Mouse (Mus musculus) kidney, postnatal 14 days (tissue): ENCODE data around the gene 4930467E23Rik.
A peak's percentile ranks its signal among the peaks of the same experiment; 100 is the strongest.
"Not testable (repeated sequence)": the region's sequence is repeated elsewhere in the genome, so short reads cannot be mapped to it uniquely, and the experiment has no call there.

ENCODE experiments used
- DNase-seq: peaks from one replicate; pipeline ENCODE4 v3.0.0; 2022; ENCODE audit warnings: mixed read lengths

4930467E23Rik gene

GRCm38 (mm10) chr8:19711171-19711860 is 18.1 kb upstream of the 4930467E23Rik start:
- not testable (repeated sequence) for DNase-seq

GRCm38 (mm10) chr8:19712227-19712750 is 17.1 kb upstream of the 4930467E23Rik start:
- DNase-seq: not testable (repeated sequence)

- DNase-seq: not testable (repeated sequence)
These were observed 16.6 kb upstream of the 4930467E23Rik start for GRCm38 (mm10) chr8:19712816-19713215.

- DNase-seq: peak; percentile 45
These were observed 16.0 kb upstream of the 4930467E23Rik start for GRCm38 (mm10) chr8:19713232-19713834.

- not testable (repeated sequence) for DNase-seq
These were observed 14.9 kb upstream of the 4930467E23Rik start for GRCm38 (mm10) chr8:19714426-19714825.

- DNase-seq: not testable (repeated sequence)
These were observed 14.1 kb upstream of the 4930467E23Rik start for GRCm38 (mm10) chr8:19715266-19715665.

GRCm38 (mm10) chr8:19717851-19718250 is 11.5 kb upstream of the 4930467E23Rik start:
- DNase-seq: peak; percentile 45

GRCm38 (mm10) chr8:19719513-19719912 is 9.9 kb upstream of the 4930467E23Rik start:
- peak; percentile 83 for DNase-seq

- not testable (repeated sequence) for DNase-seq
These were observed 4.5 kb upstream of the 4930467E23Rik start for GRCm38 (mm10) chr8:19724871-19725270.

GRCm38 (mm10) chr8:19751773-19752172 is 22.4 kb downstream of the 4930467E23Rik start:
- not testable (repeated sequence) for DNase-seq

- DNase-seq: peak; percentile 23
These were observed 24.8 kb downstream of the 4930467E23Rik start for GRCm38 (mm10) chr8:19754178-19754577.

GRCm38 (mm10) chr8:19754961-19755360 is 25.6 kb downstream of the 4930467E23Rik start:
- DNase-seq: not testable (repeated sequence)

- not testable (repeated sequence) for DNase-seq
These were observed 32.3 kb downstream of the 4930467E23Rik start for GRCm38 (mm10) chr8:19761660-19762059.

- DNase-seq: not testable (repeated sequence)
These were observed 33.6 kb downstream of the 4930467E23Rik start for GRCm38 (mm10) chr8:19762860-19763592.

GRCm38 (mm10) chr8:19765531-19765930 is 36.2 kb downstream of the 4930467E23Rik start:
- DNase-seq: not testable (repeated sequence)

- not testable (repeated sequence) for DNase-seq
These were observed 44.1 kb downstream of the 4930467E23Rik start for GRCm38 (mm10) chr8:19773461-19773860.

GRCm38 (mm10) chr8:19776311-19776710 is 46.9 kb downstream of the 4930467E23Rik start:
- not testable (repeated sequence) for DNase-seq

GRCm38 (mm10) chr8:19777500-19777899 is 48.1 kb downstream of the 4930467E23Rik start:
- DNase-seq: not testable (repeated sequence)

GRCm38 (mm10) chr8:19778126-19778525 is 48.8 kb downstream of the 4930467E23Rik start:
- not testable (repeated sequence) for DNase-seq

GRCm38 (mm10) chr8:19778891-19779290 is 49.5 kb downstream of the 4930467E23Rik start:
- not testable (repeated sequence) for DNase-seq

GRCm38 (mm10) chr8:19780212-19780611 is 50.8 kb downstream of the 4930467E23Rik start:
- DNase-seq: not testable (repeated sequence)

GRCm38 (mm10) chr8:19780658-19781057 is 51.3 kb downstream of the 4930467E23Rik start:
- DNase-seq: not testable (repeated sequence)
